Mouse (Mus musculus) MEL-GATA-1-ER (cell line): ENCODE results near the gene Sema6d.

Source experiments
- DNase-seq: peaks from one replicate; pipeline ENCODE4 v3.0.0-alpha.2; 2012; ENCODE audit warnings: low read depth; ENCODE audit errors: extremely low read depth

The Sema6d gene

GRCm38 (mm10) chr2:124470346-124471042 is 380.7 kb downstream of the Sema6d start:
- DNase-seq: no peak

- no peak for DNase-seq
These were observed 383.1 kb downstream of the Sema6d start for GRCm38 (mm10) chr2:124472674-124473507.

GRCm38 (mm10) chr2:124477904-124478303 is 388.1 kb downstream of the Sema6d start:
- DNase-seq: no peak

GRCm38 (mm10) chr2:124478526-124478925 is 388.8 kb downstream of the Sema6d start:
- DNase-seq: no peak

GRCm38 (mm10) chr2:124485761-124486160 is 396.0 kb downstream of the Sema6d start:
- DNase-seq: no peak

- DNase-seq: no peak
These were observed 400.4 kb downstream of the Sema6d start for GRCm38 (mm10) chr2:124490010-124490801.

GRCm38 (mm10) chr2:124495751-124496150 is 406.0 kb downstream of the Sema6d start:
- DNase-seq: no peak

GRCm38 (mm10) chr2:124499670-124500069 is 409.9 kb downstream of the Sema6d start:
- DNase-seq: no peak

GRCm38 (mm10) chr2:124505784-124506489 is 416.2 kb downstream of the Sema6d start:
- no peak for DNase-seq

- no peak for DNase-seq
These were observed 418.0 kb downstream of the Sema6d start for GRCm38 (mm10) chr2:124507804-124508203.

- no peak for DNase-seq
These were observed 419.7 kb downstream of the Sema6d start for GRCm38 (mm10) chr2:124509479-124509878.

- DNase-seq: no peak
These were observed 422.1 kb downstream of the Sema6d start for GRCm38 (mm10) chr2:124511826-124512225.

- DNase-seq: no peak
These were observed 432.7 kb downstream of the Sema6d start for GRCm38 (mm10) chr2:124522426-124522825.

- no peak for DNase-seq
These were observed 433.9 kb downstream of the Sema6d start for GRCm38 (mm10) chr2:124523667-124524066.

- no peak for DNase-seq
These were observed 434.4 kb downstream of the Sema6d start for GRCm38 (mm10) chr2:124524167-124524566.

GRCm38 (mm10) chr2:124527641-124528040 is 437.9 kb downstream of the Sema6d start:
- no peak for DNase-seq

GRCm38 (mm10) chr2:124530441-124530840 is 440.7 kb downstream of the Sema6d start:
- DNase-seq: no peak

- no peak for DNase-seq
These were observed 441.3 kb downstream of the Sema6d start for GRCm38 (mm10) chr2:124531062-124531461.

GRCm38 (mm10) chr2:124532906-124533305 is 443.1 kb downstream of the Sema6d start:
- DNase-seq: no peak

GRCm38 (mm10) chr2:124533602-124534001 is 443.8 kb downstream of the Sema6d start:
- DNase-seq: no peak

- DNase-seq: no peak
These were observed 460.5 kb downstream of the Sema6d start for GRCm38 (mm10) chr2:124550315-124550714.
